29 mouse cellular contexts compared by ENCODE assay signal in the genomic region with DNA sequence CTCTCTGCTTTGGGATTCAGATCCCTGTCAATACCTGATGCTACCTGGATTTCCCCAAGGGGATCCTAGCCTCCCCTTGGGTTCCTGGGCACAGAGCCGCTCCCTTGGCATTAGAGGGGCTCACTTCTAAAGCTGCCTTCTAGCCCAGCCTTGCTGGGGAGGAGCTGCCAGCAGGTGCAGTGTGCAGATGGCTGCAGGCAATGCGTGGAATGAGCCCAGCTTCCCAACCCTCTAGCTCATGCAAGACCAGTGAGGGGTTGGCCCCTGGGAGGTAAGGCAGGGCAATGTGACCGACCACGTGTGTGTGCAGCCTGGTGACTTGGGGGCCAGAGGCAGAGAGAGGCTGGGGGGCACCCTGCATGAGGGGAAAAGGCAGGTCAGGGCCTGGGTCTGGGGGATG. TPM values are rescaled to one million over a fixed set of nuclear protein-coding genes. Genes with fewer than 3 reads are reported as not detected.
DNase-seq lines count a peak whose midpoint lies in the region; ATAC-seq and TF ChIP-seq lines count a peak whose summit lies in the region.
"Had no signal": no experiment of that assay in that cellular context is flagged by ENCODE, and none has a peak within 500 bp of the region (broad histone marks: within the 10 kb centered on the region; RNA-seq: fewer than 3 reads in every experiment).

No protein-coding gene starts in this region.

- no peak overlapping the region for H3K27ac ChIP-seq in hindbrain, embryonic 13.5 days
- H3K27ac ChIP-seq in hindbrain, embryonic 16.5 days (ENCODE audit: low read depth, low read length): no peak overlapping the region
- no peak overlapping the region for H3K27ac ChIP-seq in midbrain, postnatal 0 days (ENCODE audit: low read depth, low read length)
- H3K27ac ChIP-seq in midbrain, embryonic 10.5 days (replicated peaks): no peak overlapping the region
- H3K27ac ChIP-seq in neural tube, embryonic 15.5 days (replicated peaks): no peak overlapping the region
- H3K27ac ChIP-seq: embryonic facial prominence, embryonic 15.5 days; forebrain, embryonic 13.5 days; heart, embryonic 10.5 days; heart, embryonic 15.5 days; limb, embryonic 12.5 days; macrophage had no signal

- DNase-seq in cerebellum, postnatal 10 days: peak; percentile 56 to 62
- no peak for DNase-seq in cerebellum, adult 8-10 months
- no peak for DNase-seq in midbrain, postnatal 0 days (ENCODE audit: low spot score)
- DNase-seq in midbrain, embryonic 10.5 days (ENCODE audit: low spot score): no peak
- no peak for DNase-seq in urinary bladder, postnatal 36 days (ENCODE audit: low spot score in 2 of 2)
- DNase-seq: adrenal gland, adult 8-10 months; cerebellum, adult 11 months; cerebellum, adult 9-11 months; gastrocnemius, postnatal 25 days; heart, postnatal 36 days; kidney, adult 9 months; kidney, postnatal 10 days; layer of hippocampus, postnatal 36 days; liver, postnatal 0 days; lung, postnatal 10 days; thymus, adult 2 months; thymus, postnatal 4 days had no signal

- peak overlapping the region; percentile 39; the same call in 1 of the 2 replicates for H3K9ac ChIP-seq in hindbrain, embryonic 13.5 days
- no peak overlapping the region for H3K9ac ChIP-seq in hindbrain, embryonic 16.5 days (ENCODE audit: low read depth, low read length)
- no peak overlapping the region for H3K9ac ChIP-seq in midbrain, postnatal 0 days (replicated peaks; ENCODE audit: low read length, poor library complexity, severe bottlenecking)
- no peak overlapping the region for H3K9ac ChIP-seq in neural tube, embryonic 15.5 days (replicated peaks)
- H3K9ac ChIP-seq: embryonic facial prominence, embryonic 15.5 days; forebrain, embryonic 13.5 days; heart, embryonic 15.5 days; limb, embryonic 12.5 days; liver, postnatal 0 days had no signal

- peaks cover 9% of the 10 kb centered on the region; the same call in 1 of the 2 replicates for H3K4me1 ChIP-seq in hindbrain, embryonic 13.5 days (replicated peaks)
- H3K4me1 ChIP-seq in hindbrain, embryonic 16.5 days (ENCODE audit: control insufficient read depth, insufficient read depth, low read depth, low read length): no peaks in the 10 kb centered on the region; the same call in 1 of the 2 replicates
- no peaks in the 10 kb centered on the region for H3K4me1 ChIP-seq in midbrain, postnatal 0 days (ENCODE audit: insufficient read depth, low read length)
- H3K4me1 ChIP-seq in midbrain, embryonic 10.5 days: peaks cover 8% of the 10 kb centered on the region; the same call in 1 of the 2 replicates
- no peaks in the 10 kb centered on the region for H3K4me1 ChIP-seq in neural tube, embryonic 15.5 days
- H3K4me1 ChIP-seq: embryonic facial prominence, embryonic 15.5 days had no signal

- WGBS in hindbrain, embryonic 13.5 days: 60% methylated on average over 4 of the region's 4 CpGs
- 68% methylated on average over 4 of the region's 4 CpGs for WGBS in hindbrain, embryonic 16.5 days
- 70% methylated on average over 4 of the region's 4 CpGs for WGBS in midbrain, postnatal 0 days
- 73% methylated on average over 4 of the region's 4 CpGs for WGBS in midbrain, embryonic 10.5 days
- WGBS in neural tube, embryonic 15.5 days: 61% methylated on average over 4 of the region's 4 CpGs

- no peaks in the 10 kb centered on the region for H3K27me3 ChIP-seq in hindbrain, embryonic 13.5 days
- no peaks in the 10 kb centered on the region for H3K27me3 ChIP-seq in hindbrain, embryonic 16.5 days (replicated peaks; ENCODE audit: control insufficient read depth, insufficient read depth, low read length)
- no peaks in the 10 kb centered on the region for H3K27me3 ChIP-seq in midbrain, postnatal 0 days (ENCODE audit: insufficient read depth, low read length)
- no peaks in the 10 kb centered on the region for H3K27me3 ChIP-seq in midbrain, embryonic 10.5 days (ENCODE audit: low read depth, poor library complexity, severe bottlenecking)
- no peaks in the 10 kb centered on the region for H3K27me3 ChIP-seq in neural tube, embryonic 15.5 days (replicated peaks)
- H3K27me3 ChIP-seq: CH12.LX; embryonic facial prominence, embryonic 15.5 days; forebrain, embryonic 13.5 days; heart, embryonic 15.5 days; limb, embryonic 12.5 days had no signal

- no peak overlapping the region for H3K4me2 ChIP-seq in hindbrain, embryonic 13.5 days
- H3K4me2 ChIP-seq in hindbrain, embryonic 16.5 days (ENCODE audit: low read length): no peak overlapping the region
- no peak overlapping the region for H3K4me2 ChIP-seq in midbrain, postnatal 0 days (ENCODE audit: low read depth, low read length, poor library complexity, severe bottlenecking)
- no peak overlapping the region for H3K4me2 ChIP-seq in neural tube, embryonic 15.5 days
- H3K4me2 ChIP-seq: embryonic facial prominence, embryonic 15.5 days; forebrain, embryonic 13.5 days; heart, embryonic 15.5 days; limb, embryonic 12.5 days had no signal

- peaks cover 54% of the 10 kb centered on the region for H3K36me3 ChIP-seq in hindbrain, embryonic 13.5 days
- peaks cover 32% of the 10 kb centered on the region for H3K36me3 ChIP-seq in hindbrain, embryonic 16.5 days (ENCODE audit: control insufficient read depth, insufficient read depth, low read length)
- peaks cover 45% of the 10 kb centered on the region for H3K36me3 ChIP-seq in midbrain, postnatal 0 days (ENCODE audit: insufficient read depth, low read length)
- H3K36me3 ChIP-seq in midbrain, embryonic 10.5 days: peaks cover 52% of the 10 kb centered on the region
- H3K36me3 ChIP-seq in neural tube, embryonic 15.5 days: peaks cover 51% of the 10 kb centered on the region
- H3K36me3 ChIP-seq: G1E had no signal

- peak; percentile 33; the same call in 1 of the 2 replicates for ATAC-seq in hindbrain, embryonic 13.5 days (ENCODE audit: low FRiP score)
- ATAC-seq in hindbrain, embryonic 16.5 days: no peak
- peak; percentile 47 for ATAC-seq in midbrain, postnatal 0 days (ENCODE audit: low FRiP score)
- ATAC-seq in neural tube, embryonic 15.5 days (ENCODE audit: low FRiP score): 0 out of 2 replicates have a peak, but pooled peaks have one; percentile 28
- ATAC-seq: forebrain, embryonic 13.5 days; intestine, postnatal 0 days; liver, postnatal 0 days had no signal

- no peak overlapping the region for H3K4me3 ChIP-seq in hindbrain, embryonic 13.5 days
- no peak overlapping the region for H3K4me3 ChIP-seq in hindbrain, embryonic 16.5 days (ENCODE audit: low read length)
- H3K4me3 ChIP-seq in midbrain, postnatal 0 days (ENCODE audit: low read depth, low read length): no peak overlapping the region
- no peak overlapping the region for H3K4me3 ChIP-seq in midbrain, embryonic 10.5 days
- H3K4me3 ChIP-seq in neural tube, embryonic 15.5 days (replicated peaks): no peak overlapping the region
- H3K4me3 ChIP-seq: embryonic facial prominence, embryonic 15.5 days; forebrain, embryonic 13.5 days; heart, embryonic 10.5 days; heart, embryonic 15.5 days; limb, embryonic 12.5 days had no signal

- TF ChIP-seq CTCF in midbrain, postnatal 0 days (IDR thresholded peaks at IDR 0.05): no peak

- H3K9me3 ChIP-seq in hindbrain, embryonic 13.5 days: no peaks in the 10 kb centered on the region
- no peaks in the 10 kb centered on the region for H3K9me3 ChIP-seq in hindbrain, embryonic 16.5 days (ENCODE audit: control insufficient read depth, low read length)
- H3K9me3 ChIP-seq in midbrain, postnatal 0 days (ENCODE audit: low read length): no peaks in the 10 kb centered on the region
- H3K9me3 ChIP-seq in midbrain, embryonic 10.5 days (replicated peaks): no peaks in the 10 kb centered on the region
- H3K9me3 ChIP-seq in neural tube, embryonic 15.5 days (replicated peaks): no peaks in the 10 kb centered on the region
- H3K9me3 ChIP-seq: embryonic facial prominence, embryonic 15.5 days; forebrain, embryonic 13.5 days; G1E; heart, embryonic 10.5 days; heart, embryonic 15.5 days; limb, embryonic 12.5 days had no signal

RNA-seq across cellular contexts. Expression of a gene that starts 17.4 kb away (rescaled TPM):
- 336 and 347 TPM in 2 replicates for polyA plus RNA-seq in hindbrain, embryonic 13.5 days (2015; fragmentation: Nextera tagmentation; extraction: Ambion mirVana)
- polyA plus RNA-seq in hindbrain, embryonic 16.5 days (2015; fragmentation: Nextera tagmentation; extraction: Ambion mirVana): 332 and 340 TPM in 2 replicates
- 424 and 435 TPM in 2 replicates for total RNA-seq in midbrain, postnatal 0 days (2014; rRNA removed)
- polyA plus RNA-seq in midbrain, postnatal 0 days (2015; fragmentation: Nextera tagmentation; extraction: Ambion mirVana): 302 and 311 TPM in 2 replicates
- polyA plus RNA-seq in midbrain, embryonic 10.5 days (2016; fragmentation: Nextera tagmentation; extraction: Ambion mirVana): 537 and 556 TPM in 2 replicates
- polyA plus RNA-seq in neural tube, embryonic 15.5 days (2015; fragmentation: Nextera tagmentation; extraction: Ambion mirVana): 317 and 361 TPM in 2 replicates

RNA-seq across cellular contexts. Expression of a gene that starts 31.7 kb away (rescaled TPM):
- 21.6 and 23.4 TPM in 2 replicates for polyA plus RNA-seq in hindbrain, embryonic 13.5 days (2015; fragmentation: Nextera tagmentation; extraction: Ambion mirVana)
- 22.0 and 22.1 TPM in 2 replicates for polyA plus RNA-seq in hindbrain, embryonic 16.5 days (2015; fragmentation: Nextera tagmentation; extraction: Ambion mirVana)
- 72.9 and 76.5 TPM in 2 replicates for total RNA-seq in midbrain, postnatal 0 days (2014; rRNA removed)
- polyA plus RNA-seq in midbrain, postnatal 0 days (2015; fragmentation: Nextera tagmentation; extraction: Ambion mirVana): 15.5 and 16.7 TPM in 2 replicates
- polyA plus RNA-seq in midbrain, embryonic 10.5 days (2016; fragmentation: Nextera tagmentation; extraction: Ambion mirVana): 8.0 and 9.8 TPM in 2 replicates
- 22.7 and 27.1 TPM in 2 replicates for polyA plus RNA-seq in neural tube, embryonic 15.5 days (2015; fragmentation: Nextera tagmentation; extraction: Ambion mirVana)

RNA-seq across cellular contexts. Expression of a gene that starts 41.9 kb away (rescaled TPM):
- 5.7 and 6.0 TPM in 2 replicates for polyA plus RNA-seq in hindbrain, embryonic 13.5 days (2015; fragmentation: Nextera tagmentation; extraction: Ambion mirVana)
- polyA plus RNA-seq in hindbrain, embryonic 16.5 days (2015; fragmentation: Nextera tagmentation; extraction: Ambion mirVana): 2.1 and 2.6 TPM in 2 replicates
- 0.44 and 2.8 TPM in 2 replicates for total RNA-seq in midbrain, postnatal 0 days (2014; rRNA removed)
- polyA plus RNA-seq in midbrain, postnatal 0 days (2015; fragmentation: Nextera tagmentation; extraction: Ambion mirVana): 1.6 and 2.2 TPM in 2 replicates
- 3.6 and 4.6 TPM in 2 replicates for polyA plus RNA-seq in midbrain, embryonic 10.5 days (2016; fragmentation: Nextera tagmentation; extraction: Ambion mirVana)
- polyA plus RNA-seq in neural tube, embryonic 15.5 days (2015; fragmentation: Nextera tagmentation; extraction: Ambion mirVana): 3.4 and 3.9 TPM in 2 replicates

Comparison
In these comparisons a context has a peak if more than half of its experiments do, and no peak if none do; other contexts are left out.
1. DNase-seq: peak in cerebellum, postnatal 10 days (2 of 2); none in cerebellum, adult 8-10 months (single experiment), midbrain, postnatal 0 days (single experiment), midbrain, embryonic 10.5 days (single experiment) and urinary bladder, postnatal 36 days (0 of 2).